Mouse (Mus musculus): Measurements from ENCODE around the gene 1110008L16Rik. TPM values are rescaled to one million over a fixed set of nuclear protein-coding genes. Genes with fewer than 3 reads are reported as not detected.

Gene 1110008L16Rik
- polyA plus RNA-seq (2014; fragmentation: Illumina TruSeq; extraction: RNeasy Lipid Tissue Mini Kit (QIAGEN cat#74804); ENCODE audit: low read depth, low replicate concordance) = 39.3 TPM

DNA sequence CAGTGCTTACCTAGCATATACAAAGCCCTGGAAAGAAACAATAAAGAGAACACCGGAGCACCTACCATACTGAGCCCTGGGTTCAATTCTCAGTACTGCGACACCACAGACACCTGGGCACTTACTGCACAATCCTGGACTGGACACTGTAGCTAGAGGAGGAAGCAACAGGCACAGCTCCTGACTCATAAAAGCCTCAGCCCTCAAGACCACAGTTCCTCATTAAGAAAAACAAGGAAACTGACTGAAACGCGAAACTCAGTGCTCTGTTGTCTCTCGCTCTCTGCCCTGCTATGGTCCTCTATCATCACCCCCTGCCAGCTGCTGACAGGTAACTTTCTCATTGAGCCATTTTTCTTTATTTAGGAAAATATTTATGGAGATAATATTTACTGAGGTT lies at the start of gene 1110008L16Rik:
TSS of gene 1110008L16Rik (plus strand) at position 242 of the 400 bp plus-strand sequence.

DNA sequence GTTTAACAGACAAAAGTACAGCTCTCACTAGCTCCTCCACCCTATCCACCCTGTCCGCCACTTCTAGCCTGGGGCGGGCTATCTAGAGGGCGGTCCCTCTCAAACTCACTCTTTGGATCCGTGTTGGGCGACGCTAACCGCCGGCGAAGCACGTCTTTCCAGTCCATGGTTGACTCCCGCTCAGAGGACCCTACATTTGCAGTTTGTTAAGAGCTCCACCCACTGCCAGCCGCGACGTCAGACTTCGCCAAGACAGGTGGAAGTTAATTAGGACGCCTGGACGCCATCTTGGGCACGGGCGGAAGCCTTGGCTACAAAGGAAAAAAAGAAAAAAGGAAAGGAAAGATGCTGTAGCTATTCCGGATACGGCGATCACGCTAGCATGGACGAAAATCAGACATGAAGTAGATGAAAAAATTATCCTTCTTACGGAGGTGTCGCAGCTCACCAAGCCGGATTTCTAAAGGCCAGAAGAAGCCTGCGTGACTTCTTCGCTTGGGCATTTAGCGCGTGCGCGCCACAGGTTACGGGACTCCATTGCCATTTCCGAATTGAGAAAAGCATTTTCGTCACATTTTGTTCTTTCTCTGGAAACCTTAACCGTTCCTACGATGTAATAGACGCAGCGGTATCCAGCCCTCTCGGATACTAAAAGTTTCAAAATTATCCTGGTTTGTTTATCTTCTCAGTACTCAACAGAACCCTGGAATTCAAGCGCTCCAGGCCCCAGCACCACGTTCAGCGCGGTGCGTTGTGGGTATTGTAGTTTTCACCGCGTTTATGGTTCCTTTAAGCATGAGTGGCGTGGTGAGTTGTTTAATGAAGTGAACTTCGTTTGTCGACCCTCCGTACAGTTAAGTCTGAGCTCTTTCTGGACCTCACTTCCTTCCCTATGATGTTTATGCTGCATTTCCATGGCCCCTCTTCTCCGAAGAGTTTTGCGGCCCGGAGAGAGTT lies 3.4 kb downstream of the 1110008L16Rik start, which contains the start of gene Ppp2r3c:
TSS of gene Ppp2r3c (minus strand) at position 514 of the 957 bp plus-strand sequence.

DNA sequence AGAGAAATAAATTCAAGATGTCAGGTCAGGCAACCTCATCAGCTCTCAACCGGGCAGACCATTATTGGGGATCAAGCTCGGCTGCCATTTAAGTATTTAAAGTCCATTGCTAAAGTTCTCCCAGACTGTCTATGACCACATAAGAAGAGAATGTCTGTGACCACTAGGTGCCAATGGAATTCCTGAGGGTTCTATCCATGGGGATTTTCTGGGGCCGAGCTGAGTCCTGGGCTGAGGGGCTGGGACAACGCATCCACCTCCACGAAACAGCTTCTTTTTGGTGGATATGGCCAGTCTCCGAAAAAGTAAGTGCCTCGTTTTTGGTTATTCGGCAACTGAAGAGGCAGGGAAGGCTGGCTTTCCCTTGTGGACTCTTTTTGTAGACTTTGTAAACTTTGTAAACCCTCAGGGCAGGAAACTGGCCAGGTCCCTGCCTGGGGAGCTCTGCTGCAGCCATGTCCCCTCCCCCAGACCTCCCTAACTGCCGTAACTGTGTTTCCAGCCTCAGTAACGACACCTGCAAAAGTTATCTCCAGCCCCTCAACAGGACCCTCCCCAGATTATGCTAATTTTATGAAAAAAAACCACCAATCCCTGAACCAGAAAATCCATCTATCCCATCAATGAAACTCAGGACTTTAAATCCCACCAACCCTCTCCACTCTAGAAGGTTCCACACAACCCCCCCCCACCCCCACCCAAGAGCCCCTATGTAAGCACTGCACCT lies 84.8 kb downstream of the 1110008L16Rik start, which contains the start of gene Psma6:
TSS of gene Psma6 (plus strand) at position 200 of the 727 bp plus-strand sequence.

Other genes with a start within 250 kb of the 1110008L16Rik start
- 20.8 TPM for gene 2700097O09Rik, start 219.5 kb upstream of the 1110008L16Rik start, polyA plus RNA-seq (2014; fragmentation: Illumina TruSeq; extraction: RNeasy Lipid Tissue Mini Kit (QIAGEN cat#74804); ENCODE audit: low read depth, low replicate concordance)
- gene Srp54a, start 219.3 kb upstream of the 1110008L16Rik start, polyA plus RNA-seq (2014; fragmentation: Illumina TruSeq; extraction: RNeasy Lipid Tissue Mini Kit (QIAGEN cat#74804); ENCODE audit: low read depth, low replicate concordance) = 1,646 TPM
- not detected for gene Fam177a, start 175.1 kb upstream of the 1110008L16Rik start, polyA plus RNA-seq (2014; fragmentation: Illumina TruSeq; extraction: RNeasy Lipid Tissue Mini Kit (QIAGEN cat#74804); ENCODE audit: low read depth, low replicate concordance)
- gene Srp54b, start 144.5 kb upstream of the 1110008L16Rik start, polyA plus RNA-seq (2014; fragmentation: Illumina TruSeq; extraction: RNeasy Lipid Tissue Mini Kit (QIAGEN cat#74804); ENCODE audit: low read depth, low replicate concordance) = 13.2 TPM
- 36.3 TPM for gene 1700047I17Rik2, start 100.0 kb upstream of the 1110008L16Rik start, polyA plus RNA-seq (2014; fragmentation: Illumina TruSeq; extraction: RNeasy Lipid Tissue Mini Kit (QIAGEN cat#74804); ENCODE audit: low read depth, low replicate concordance)
- gene Srp54c, start 69.4 kb upstream of the 1110008L16Rik start, polyA plus RNA-seq (2014; fragmentation: Illumina TruSeq; extraction: RNeasy Lipid Tissue Mini Kit (QIAGEN cat#74804); ENCODE audit: low read depth, low replicate concordance) = 466 TPM
- gene Ppp2r3c, start 3.4 kb downstream of the 1110008L16Rik start, polyA plus RNA-seq (2014; fragmentation: Illumina TruSeq; extraction: RNeasy Lipid Tissue Mini Kit (QIAGEN cat#74804); ENCODE audit: low read depth, low replicate concordance) = 40.1 TPM
- gene Psma6, start 84.6 kb downstream of the 1110008L16Rik start, polyA plus RNA-seq (2014; fragmentation: Illumina TruSeq; extraction: RNeasy Lipid Tissue Mini Kit (QIAGEN cat#74804); ENCODE audit: low read depth, low replicate concordance) = 381 TPM
- 41.1 TPM for gene Nfkbia, start 193.1 kb downstream of the 1110008L16Rik start, polyA plus RNA-seq (2014; fragmentation: Illumina TruSeq; extraction: RNeasy Lipid Tissue Mini Kit (QIAGEN cat#74804); ENCODE audit: low read depth, low replicate concordance)

All from adrenal gland, adult 10 weeks (tissue).